Mouse (Mus musculus) lung, embryonic 14.5 days (tissue): ENCODE measurements around the gene Cops4. TPM values are rescaled to one million over a fixed set of nuclear protein-coding genes. Genes with fewer than 3 reads are reported as not detected.

Experiments used
- ATAC-seq: fragments of 200-750 bp; cut with Nextera tagmentation; 2 replicates; pipeline ENCODE4 v1.8.0; 2017; ENCODE audit warnings: mild to moderate bottlenecking, moderate TSS enrichment, moderate library complexity; ENCODE audit not compliant: insufficient read depth
- DNase-seq: peaks from one replicate; pipeline ENCODE4 v3.0.0-alpha.2; 2015
- H3K27ac ChIP-seq: fragments of 300-500 bp; sonication (generic); 2 replicates; pipeline ENCODE4 v1.5.1; 2014; ENCODE audit warnings: low read depth, mild to moderate bottlenecking, moderate library complexity
- H3K27me3 ChIP-seq: fragments of 300-500 bp; sonication (generic); 2 replicates; pipeline ENCODE4 v1.6.1; 2014; ENCODE audit warnings: low read length, control low read depth; ENCODE audit not compliant: insufficient read depth
- H3K36me3 ChIP-seq: fragments of 300-500 bp; sonication (generic); 2 replicates; pipeline ENCODE4 v1.6.1; 2014; ENCODE audit warnings: control low read depth; ENCODE audit not compliant: insufficient read depth
- H3K4me1 ChIP-seq: fragments of 300-500 bp; sonication (generic); 2 replicates; pipeline ENCODE4 v1.6.1; 2014; ENCODE audit warnings: antibody characterized with exemption, control low read depth; ENCODE audit not compliant: insufficient read depth
- H3K4me2 ChIP-seq: fragments of 300-500 bp; sonication (generic); 2 replicates; pipeline ENCODE4 v1.6.1; 2014; ENCODE audit warnings: mild to moderate bottlenecking
- H3K4me3 ChIP-seq: fragments of 300-500 bp; sonication (generic); 2 replicates; pipeline ENCODE4 v1.5.1; 2014; ENCODE audit warnings: low read depth, low read length
- H3K9ac ChIP-seq: fragments of 300-500 bp; sonication (generic); 2 replicates; pipeline ENCODE4 v1.6.1; 2014
- H3K9me3 ChIP-seq: fragments of 300-500 bp; sonication (generic); 2 replicates; pipeline ENCODE4 v1.6.1; 2016; ENCODE audit warnings: low read depth, low read length, control low read depth
- CTCF ChIP-seq: IDR thresholded peaks from 2 replicates; pipeline ENCODE4 v1.5.1; 2016; ENCODE audit warnings: antibody characterized with exemption, low read depth
- WGBS: fragments of 180-500 bp; shearing (Covaris S2); extraction: QIAGEN DNeasy Blood & Tissue Kit; methylation state at CpG from one replicate; pipeline ENCODE4 v1.1.7; 2014; 5-methylcytosine and 5-hydroxymethylcytosine counted together
- polyA plus RNA-seq: library from polyadenylated mRNA; unstranded; fragments of >200 nt; fragmentation: Nextera tagmentation; extraction: Ambion mirVana; gene quantifications from 2 replicates; pipeline ENCODE4 v1.2.1, GENCODE M21; 2014

Cops4 gene
- polyA plus RNA-seq, 1 experiment from 2014 or later, result 202 TPM

GRCm38 (mm10) chr5:100512576-100512975 is 5.5 kb upstream of the Cops4 start:
- no peak for DNase-seq
- no peak for ATAC-seq
- Histone ChIP-seq H3K9ac (no peak overlapping the region), H3K36me3 (no peaks in the 10 kb centered on the region), H3K27ac (no peak overlapping the region), H3K4me3 (no peak overlapping the region), H3K4me1 (peaks cover 2% of the 10 kb centered on the region; the same call in 1 of the 2 replicates), H3K9me3 (no peaks in the 10 kb centered on the region), H3K4me2 (no peak overlapping the region), H3K27me3 (no peaks in the 10 kb centered on the region)
- peak; percentile 10; the same call in 1 of the 2 replicates for TF ChIP-seq CTCF

- H3K9ac ChIP-seq, result peak overlapping the region; percentile 88
- peak overlapping the region; percentile 85 for H3K4me3 ChIP-seq
- H3K27me3 ChIP-seq, result no peaks in the 10 kb centered on the region
- H3K36me3 ChIP-seq, result peaks cover 11% of the 10 kb centered on the region; the same call in 1 of the 2 replicates
- peaks cover 13% of the 10 kb centered on the region for H3K4me1 ChIP-seq
- no peaks in the 10 kb centered on the region for H3K9me3 ChIP-seq
- peak overlapping the region; percentile 89 for H3K4me2 ChIP-seq
- TF ChIP-seq CTCF, result no peak
- ATAC-seq (no peak), DNase-seq (no peak)
- WGBS, result 5% methylated on average over 5 of the region's 5 CpGs
- H3K27ac ChIP-seq, result no peak overlapping the region
Measured at GRCm38 (mm10) chr5:100519027-100519411, 910 bp downstream of the Cops4 start.

GRCm38 (mm10) chr5:100520223-100520622 is 2.1 kb downstream of the Cops4 start:
- Histone ChIP-seq H3K4me2 (peak overlapping the region; percentile 89), H3K27me3 (no peaks in the 10 kb centered on the region), H3K9ac (no peak overlapping the region), H3K27ac (no peak overlapping the region), H3K9me3 (no peaks in the 10 kb centered on the region), H3K36me3 (peaks cover 18% of the 10 kb centered on the region; the same call in 1 of the 2 replicates), H3K4me3 (no peak overlapping the region; the same call in 1 of the 2 replicates), H3K4me1 (peaks cover 13% of the 10 kb centered on the region)
- no peak for ATAC-seq
- DNase-seq, result no peak
- WGBS, result 84% methylated on average over 2 of the region's 2 CpGs
- TF ChIP-seq CTCF, result no peak

GRCm38 (mm10) chr5:100523331-100523730 is 5.2 kb downstream of the Cops4 start:
- Histone ChIP-seq H3K27me3 (no peaks in the 10 kb centered on the region), H3K36me3 (peaks cover 22% of the 10 kb centered on the region; the same call in 1 of the 2 replicates), H3K9ac (no peak overlapping the region), H3K4me2 (no peak overlapping the region), H3K27ac (no peak overlapping the region), H3K4me1 (peaks cover 8% of the 10 kb centered on the region; the same call in 1 of the 2 replicates), H3K9me3 (no peaks in the 10 kb centered on the region), H3K4me3 (no peak overlapping the region)
- no peak for TF ChIP-seq CTCF
- 86% methylated on average over 1 of the region's 1 CpGs for WGBS
- ATAC-seq, result no peak
- DNase-seq, result no peak

GRCm38 (mm10) chr5:100524921-100525320 is 6.8 kb downstream of the Cops4 start:
- H3K9ac ChIP-seq, result no peak overlapping the region
- ATAC-seq (no peak), DNase-seq (no peak)
- H3K36me3 ChIP-seq, result peaks cover 35% of the 10 kb centered on the region
- no peak overlapping the region for H3K4me3 ChIP-seq
- WGBS, result 86% methylated on average over 9 of the region's 9 CpGs
- H3K27ac ChIP-seq, result no peak overlapping the region
- H3K9me3 ChIP-seq, result no peaks in the 10 kb centered on the region
- H3K4me2 ChIP-seq, result no peak overlapping the region
- H3K27me3 ChIP-seq, result no peaks in the 10 kb centered on the region
- TF ChIP-seq CTCF, result no peak
- 0 out of 2 replicates have a peak, but pooled peaks cover 1% of the 10 kb centered on the region for H3K4me1 ChIP-seq

- no peak overlapping the region for H3K9ac ChIP-seq
- peaks cover 42% of the 10 kb centered on the region for H3K36me3 ChIP-seq
- no peak overlapping the region for H3K4me3 ChIP-seq
- H3K4me2 ChIP-seq, result 0 out of 2 replicates have a peak overlapping the region, but pooled peaks have one; percentile 10
- peak overlapping the region; percentile 12; the same call in 1 of the 2 replicates for H3K27ac ChIP-seq
- DNase-seq, result no peak
- no peaks in the 10 kb centered on the region for H3K4me1 ChIP-seq
- ATAC-seq, result peak; percentile 60; the same call in 1 of the 2 replicates
- WGBS, result 63% methylated on average over 3 of the region's 3 CpGs
- no peaks in the 10 kb centered on the region for H3K27me3 ChIP-seq
- no peak for TF ChIP-seq CTCF
- H3K9me3 ChIP-seq, result no peaks in the 10 kb centered on the region
Measured at GRCm38 (mm10) chr5:100525620-100526019, 7.5 kb downstream of the Cops4 start.

- DNase-seq (peak; percentile 57), ATAC-seq (peak; percentile 63; the same call in 1 of the 2 replicates)
- Histone ChIP-seq H3K4me2 (no peak overlapping the region), H3K27ac (no peak overlapping the region), H3K36me3 (peaks cover 47% of the 10 kb centered on the region), H3K27me3 (no peaks in the 10 kb centered on the region), H3K9ac (no peak overlapping the region), H3K4me3 (no peak overlapping the region), H3K4me1 (no peaks in the 10 kb centered on the region), H3K9me3 (no peaks in the 10 kb centered on the region)
- 59% methylated on average over 7 of the region's 7 CpGs for WGBS
- TF ChIP-seq CTCF, result no peak
Measured at GRCm38 (mm10) chr5:100526164-100526563, 8.1 kb downstream of the Cops4 start.
